ENCODE assay signal across 14 mouse cellular contexts in the genomic region with DNA sequence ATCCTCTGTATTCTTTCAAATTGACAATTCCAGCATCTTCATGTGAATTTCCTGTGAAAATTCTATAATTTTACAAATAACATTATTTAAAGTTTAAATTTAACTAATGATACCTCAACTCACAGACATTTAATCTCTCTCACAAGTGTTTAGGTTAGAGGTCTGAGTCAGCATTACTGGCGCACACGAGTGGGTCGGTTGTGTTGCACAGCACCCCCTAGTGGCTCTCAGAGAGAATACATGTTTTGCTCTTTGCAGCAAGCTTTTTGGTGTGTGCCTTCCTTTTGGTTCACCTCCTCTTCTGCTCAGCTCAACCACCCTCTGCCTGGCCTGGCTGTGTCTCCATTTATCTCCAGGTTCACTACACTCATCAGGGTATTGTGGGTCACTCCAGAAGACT.
DNase-seq lines count a peak whose midpoint lies in the region; ATAC-seq and TF ChIP-seq lines count a peak whose summit lies in the region.
"Had no signal": no experiment of that assay in that cellular context is flagged by ENCODE, and none has a peak within 500 bp of the region (broad histone marks: within the 10 kb centered on the region; RNA-seq: fewer than 3 reads in every experiment).

No protein-coding gene starts in this region.

- no peak overlapping the region for H3K4me2 ChIP-seq in intestine, postnatal 0 days (replicated peaks; ENCODE audit: low read depth)
- no peak overlapping the region for H3K4me2 ChIP-seq in intestine, embryonic 15.5 days (replicated peaks)
- no peak overlapping the region for H3K4me2 ChIP-seq in lung, postnatal 0 days (replicated peaks; ENCODE audit: low read depth, low read length)
- H3K4me2 ChIP-seq: heart, embryonic 15.5 days; limb, embryonic 15.5 days had no signal

- no peaks in the 10 kb centered on the region for H3K4me1 ChIP-seq in intestine, postnatal 0 days (replicated peaks; ENCODE audit: control insufficient read depth, insufficient read depth, low read length)
- no peaks in the 10 kb centered on the region for H3K4me1 ChIP-seq in intestine, embryonic 15.5 days (replicated peaks)
- no peaks in the 10 kb centered on the region for H3K4me1 ChIP-seq in lung, postnatal 0 days (ENCODE audit: insufficient read depth, low read depth, low read length)
- no peaks in the 10 kb centered on the region for H3K4me1 ChIP-seq in G1E (ENCODE audit: insufficient read depth, low read depth, low read length)
- H3K4me1 ChIP-seq: heart, embryonic 15.5 days; limb, embryonic 15.5 days; megakaryocyte, embryonic 14.5 days had no signal

- H3K9me3 ChIP-seq in intestine, postnatal 0 days (ENCODE audit: control insufficient read depth): no peaks in the 10 kb centered on the region
- no peaks in the 10 kb centered on the region for H3K9me3 ChIP-seq in intestine, embryonic 15.5 days
- H3K9me3 ChIP-seq in lung, postnatal 0 days (ENCODE audit: low read length): no peaks in the 10 kb centered on the region
- H3K9me3 ChIP-seq in G1E (replicated peaks): peaks cover 2% of the 10 kb centered on the region
- H3K9me3 ChIP-seq: heart, embryonic 15.5 days; limb, embryonic 15.5 days had no signal

- H3K9ac ChIP-seq in intestine, postnatal 0 days (ENCODE audit: low read depth, low read length): no peak overlapping the region
- H3K9ac ChIP-seq in intestine, embryonic 15.5 days: no peak overlapping the region
- H3K9ac ChIP-seq in lung, postnatal 0 days (replicated peaks; ENCODE audit: low read depth): no peak overlapping the region
- H3K9ac ChIP-seq: heart, embryonic 15.5 days; limb, embryonic 15.5 days had no signal

- no peak for ATAC-seq in intestine, postnatal 0 days
- no peak for ATAC-seq in intestine, embryonic 15.5 days
- no peak for ATAC-seq in lung, postnatal 0 days
- no peak for ATAC-seq in G1E (ENCODE audit: extremely low read depth, insufficient number of reproducible peaks, low FRiP score, poor library complexity, severe bottlenecking)
- ATAC-seq: forebrain, embryonic 14.5 days had no signal

- H3K4me3 ChIP-seq in intestine, postnatal 0 days (ENCODE audit: low read depth, low read length): no peak overlapping the region
- H3K4me3 ChIP-seq in intestine, embryonic 15.5 days (replicated peaks): no peak overlapping the region
- no peak overlapping the region for H3K4me3 ChIP-seq in lung, postnatal 0 days (ENCODE audit: low read depth, low read length)
- H3K4me3 ChIP-seq in G1E (ENCODE audit: low read depth, low read length): no peak overlapping the region
- H3K4me3 ChIP-seq: heart, embryonic 15.5 days; limb, embryonic 15.5 days; megakaryocyte, embryonic 14.5 days had no signal

- H3K27ac ChIP-seq in intestine, postnatal 0 days (ENCODE audit: low read depth, low read length): no peak overlapping the region
- H3K27ac ChIP-seq in intestine, embryonic 15.5 days: no peak overlapping the region
- no peak overlapping the region for H3K27ac ChIP-seq in lung, postnatal 0 days (ENCODE audit: low read length)
- H3K27ac ChIP-seq: heart, embryonic 15.5 days; limb, embryonic 15.5 days had no signal

- H3K27me3 ChIP-seq in intestine, postnatal 0 days (replicated peaks; ENCODE audit: control insufficient read depth, insufficient read depth, low read length): no peaks in the 10 kb centered on the region
- no peaks in the 10 kb centered on the region for H3K27me3 ChIP-seq in intestine, embryonic 15.5 days (replicated peaks)
- no peaks in the 10 kb centered on the region for H3K27me3 ChIP-seq in lung, postnatal 0 days (replicated peaks; ENCODE audit: insufficient read depth, low read length)
- H3K27me3 ChIP-seq in G1E (ENCODE audit: insufficient read depth, low read length): no peaks in the 10 kb centered on the region
- H3K27me3 ChIP-seq: heart, embryonic 15.5 days; limb, embryonic 15.5 days; megakaryocyte, embryonic 14.5 days had no signal

- no peaks in the 10 kb centered on the region for H3K36me3 ChIP-seq in intestine, postnatal 0 days (ENCODE audit: control insufficient read depth, insufficient read depth)
- H3K36me3 ChIP-seq in intestine, embryonic 15.5 days: no peaks in the 10 kb centered on the region
- H3K36me3 ChIP-seq in lung, postnatal 0 days (ENCODE audit: insufficient read depth, low read length): no peaks in the 10 kb centered on the region
- H3K36me3 ChIP-seq in G1E (replicated peaks): no peaks in the 10 kb centered on the region
- H3K36me3 ChIP-seq: heart, embryonic 15.5 days; limb, embryonic 15.5 days had no signal

- TF ChIP-seq CTCF in intestine, postnatal 0 days (IDR thresholded peaks at IDR 0.05; ENCODE audit: low read depth): peak; percentile 50
- peak; percentile 35 for TF ChIP-seq CTCF in lung, postnatal 0 days (IDR thresholded peaks at IDR 0.05)
- TF ChIP-seq CTCF in G1E (IDR thresholded peaks at IDR 0.05; ENCODE audit: low read depth, low read length): peak; percentile 35; the same call in 1 of the 2 replicates

- 73% methylated on average over 3 of the region's 3 CpGs for WGBS in intestine, postnatal 0 days
- 70% methylated on average over 3 of the region's 3 CpGs for WGBS in intestine, embryonic 15.5 days
- 75% methylated on average over 3 of the region's 3 CpGs for WGBS in lung, postnatal 0 days

- no peak for TF ChIP-seq EP300 in lung, postnatal 0 days (IDR thresholded peaks at IDR 0.05)

- DNase-seq in lung, postnatal 0 days (ENCODE audit: low spot score): no peak
- DNase-seq in lung, adult 18-20 months: no peak
- DNase-seq in G1E (ENCODE audit: low spot score): no peak
- peak; percentile 2 for DNase-seq in induced T-regulatory cell, adult 2 months (ENCODE audit: low read depth)
- DNase-seq in cerebellum, adult 8-10 months: no peak
- no peak for DNase-seq in adrenal gland, postnatal 4 days (ENCODE audit: low spot score in 2 of 2)
- DNase-seq: cerebellum, postnatal 14 days; kidney, postnatal 4 days had no signal
